Mouse (Mus musculus): Measurements from ENCODE around the gene Ankle1.

DNA sequence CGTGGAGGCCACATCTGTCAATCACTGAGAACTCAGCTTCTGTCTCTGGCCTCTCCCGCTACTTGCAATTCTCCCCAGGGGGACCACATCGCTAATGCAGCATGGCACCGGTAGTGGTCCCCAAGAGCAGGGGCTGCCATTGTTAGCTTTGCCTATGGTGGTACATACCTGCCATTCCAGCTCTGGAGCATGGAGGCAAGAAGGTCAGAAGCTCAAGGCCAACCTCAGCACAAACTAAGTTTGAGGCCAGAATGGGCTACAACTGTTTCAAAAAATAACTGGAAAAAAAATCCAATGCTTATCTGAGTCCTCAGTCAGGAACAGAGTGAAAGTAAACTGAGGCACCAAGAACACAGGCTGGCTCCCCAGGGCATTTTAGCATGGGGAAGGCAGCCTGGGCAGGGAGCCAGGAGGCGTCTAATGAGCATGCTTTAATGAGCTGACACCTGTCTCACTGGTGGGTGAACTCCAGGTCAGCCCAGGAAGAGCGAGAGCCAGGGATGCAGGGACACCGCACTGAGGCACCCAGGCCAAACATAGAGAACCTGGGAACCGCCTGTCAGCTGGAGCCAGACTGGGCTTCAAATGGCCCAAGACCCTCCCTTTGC is 29.3 kb upstream of the Ankle1 start:
- TF ChIP-seq CTCF (IDR thresholded peaks at IDR 0.05; ENCODE audit: borderline replicate concordance, insufficient read depth, low read length), result no peak
- TF ChIP-seq POLR2A (IDR thresholded peaks at IDR 0.05; ENCODE audit: low read depth, low read length), result no peak
